ENCODE assay signal across 7 mouse cellular contexts in the genomic region with DNA sequence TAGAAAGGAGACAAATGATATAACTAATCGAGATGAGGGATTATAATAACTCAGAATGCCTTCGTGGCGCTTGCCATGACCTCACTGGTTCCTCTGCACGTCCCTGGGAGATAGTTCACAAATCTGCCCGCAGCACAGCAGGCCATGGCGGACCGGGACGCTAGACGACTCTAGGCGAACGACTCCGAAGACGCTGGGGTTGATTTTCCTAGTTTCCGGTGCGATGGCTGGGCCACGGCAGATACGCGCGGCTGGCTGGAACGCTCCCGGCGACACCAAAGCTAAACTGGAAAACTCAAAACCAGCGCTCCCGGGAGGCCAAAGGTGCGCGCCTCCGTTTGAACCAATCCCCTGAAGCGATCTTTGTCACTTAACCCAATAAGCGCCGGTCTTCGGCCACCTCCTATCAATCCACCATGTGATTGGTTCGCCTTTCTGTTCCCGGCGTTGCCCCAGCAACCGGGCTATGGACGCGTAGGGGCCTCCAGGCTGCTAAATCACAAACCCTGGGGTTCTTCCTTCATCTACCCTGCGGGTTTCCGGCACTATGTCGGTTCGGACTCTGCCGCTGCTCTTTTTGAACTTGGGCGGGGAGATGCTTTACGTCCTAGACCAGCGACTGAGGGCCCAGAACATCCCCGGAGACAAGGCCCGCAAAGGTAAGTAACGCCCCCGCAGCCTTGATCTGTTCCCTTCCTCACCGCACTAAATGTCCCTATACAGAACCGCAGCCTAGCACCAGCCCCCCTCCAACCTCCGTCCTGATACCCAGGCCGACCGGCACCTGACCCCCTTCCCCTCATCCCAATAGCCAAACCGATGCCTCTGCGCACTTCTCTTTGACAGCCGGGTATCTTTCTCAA. TPM values are rescaled to one million over a fixed set of nuclear protein-coding genes. Genes with fewer than 3 reads are reported as not detected.
DNase-seq lines count a peak whose midpoint lies in the region; ATAC-seq lines count a peak whose summit lies in the region.

A gene (plus strand): TSS at position 432 of the 863 bp plus-strand sequence.

- peaks cover 18% of the 10 kb centered on the region for H3K4me1 ChIP-seq in limb, embryonic 10.5 days
- H3K4me1 ChIP-seq in midbrain, embryonic 13.5 days (replicated peaks): peaks cover 20% of the 10 kb centered on the region

- H3K36me3 ChIP-seq in limb, embryonic 10.5 days: peaks cover 33% of the 10 kb centered on the region
- H3K36me3 ChIP-seq in midbrain, embryonic 13.5 days: peaks cover 32% of the 10 kb centered on the region

- DNase-seq in adrenal gland, adult 8-10 months: peak; percentile 90
- DNase-seq in embryo, embryonic 9.5 days (ENCODE audit: extremely low spot score): peak; percentile 90
- peak; percentile 93 for DNase-seq in kidney, adult 11 months
- peak; percentile 94 for DNase-seq in limb, embryonic 10.5 days (ENCODE audit: low spot score)
- peak; percentile 78 for DNase-seq in spleen, adult 12 weeks (ENCODE audit: low spot score)

- peak; percentile 92 for ATAC-seq in granulocyte monocyte progenitor cell, adult 5-6 weeks (replicated peaks; ENCODE audit: poor library complexity, severe bottlenecking)
- peak; percentile 99 for ATAC-seq in midbrain, embryonic 13.5 days

- H3K9me3 ChIP-seq in limb, embryonic 10.5 days (replicated peaks): no peaks in the 10 kb centered on the region
- H3K9me3 ChIP-seq in midbrain, embryonic 13.5 days: no peaks in the 10 kb centered on the region

- peak within 1 kb of the TSS; percentile 80 for H3K4me2 ChIP-seq in midbrain, embryonic 13.5 days (replicated peaks)

- 1% methylated on average over 57 of the region's 57 CpGs for WGBS in limb, embryonic 10.5 days
- under 1% methylated on average over 57 of the region's 57 CpGs for WGBS in midbrain, embryonic 13.5 days

- H3K27ac ChIP-seq in limb, embryonic 10.5 days: peak within 1 kb of the TSS; percentile 81
- H3K27ac ChIP-seq in midbrain, embryonic 13.5 days: no peak within 1 kb of the TSS

- H3K27me3 ChIP-seq in limb, embryonic 10.5 days (ENCODE audit: low read depth, poor library complexity, severe bottlenecking): no peaks in the 10 kb centered on the region
- H3K27me3 ChIP-seq in midbrain, embryonic 13.5 days: no peaks in the 10 kb centered on the region

- H3K4me3 ChIP-seq in limb, embryonic 10.5 days: peak within 1 kb of the TSS; percentile 83
- peak within 1 kb of the TSS; percentile 81 for H3K4me3 ChIP-seq in midbrain, embryonic 13.5 days (replicated peaks)

- peak within 1 kb of the TSS; percentile 80 for H3K9ac ChIP-seq in midbrain, embryonic 13.5 days (replicated peaks)

RNA-seq across cellular contexts. Expression of the gene that starts here (rescaled TPM):
- 10 to 100 TPM in 2 of 4 experiments, 1 to 10 TPM in 2; 7.5 to 20.9 (median 14.9) TPM for total RNA-seq in adrenal gland, adult 8-10 months (2022)
- 4.6 and 12.2 TPM in 2 replicates for total RNA-seq in granulocyte monocyte progenitor cell, adult 5-6 weeks (2014; fragmentation: Nextera tagmentation)
- total RNA-seq in granulocyte monocyte progenitor cell, adult 5-6 weeks (2017): 4.4 and 20.5 TPM in 2 replicates
- 20.4 and 23.7 TPM in 2 replicates for polyA plus RNA-seq in limb, embryonic 10.5 days (2016; fragmentation: Nextera tagmentation; extraction: Ambion mirVana)
- 35.5 and 36.2 TPM in 2 replicates for polyA plus RNA-seq in midbrain, embryonic 13.5 days (2015; fragmentation: Nextera tagmentation; extraction: Ambion mirVana)
